Mouse (Mus musculus): ENCODE results near the gene Tet3.
A peak's percentile ranks its signal among the peaks of the same experiment; 100 is the strongest.

Gene Tet3

DNA sequence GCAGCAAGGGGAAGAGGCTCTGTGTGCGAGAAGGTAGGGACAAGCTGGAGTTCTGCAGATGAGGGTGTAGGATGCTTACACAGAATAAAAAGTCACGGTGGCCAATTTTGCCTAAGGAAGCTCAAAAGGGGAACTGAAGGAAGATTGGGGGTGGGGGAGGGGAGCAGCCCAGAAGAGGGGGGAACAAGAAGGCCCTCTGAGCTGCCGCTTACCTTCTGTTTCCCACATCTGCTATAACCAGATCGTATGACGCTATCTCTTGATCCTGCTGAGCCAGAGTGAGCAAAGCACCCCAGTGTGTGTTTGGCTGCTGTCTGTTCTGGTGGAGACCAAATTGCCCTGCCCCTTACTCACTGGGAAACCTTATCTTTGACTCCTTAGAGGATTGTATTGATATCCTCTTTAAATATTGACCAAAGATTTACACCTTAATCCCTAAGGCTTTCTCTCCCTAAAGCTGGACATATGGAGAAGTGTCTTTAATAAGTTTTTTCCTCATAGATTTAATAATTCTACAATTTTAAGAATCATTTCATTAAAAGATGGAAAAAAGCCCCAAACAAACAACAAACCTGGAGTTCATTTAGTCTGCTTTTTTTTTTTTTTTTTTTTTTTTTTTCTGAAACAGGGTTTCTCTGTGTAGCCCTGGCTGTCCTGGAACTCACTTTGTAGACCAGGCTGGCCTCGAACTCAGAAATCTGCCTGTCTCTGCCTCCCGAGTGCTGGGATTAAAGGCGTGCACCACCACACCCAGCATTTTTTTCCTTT lies 135.0 kb downstream of the Tet3 start:
- DNase-seq, result no peak

DNA sequence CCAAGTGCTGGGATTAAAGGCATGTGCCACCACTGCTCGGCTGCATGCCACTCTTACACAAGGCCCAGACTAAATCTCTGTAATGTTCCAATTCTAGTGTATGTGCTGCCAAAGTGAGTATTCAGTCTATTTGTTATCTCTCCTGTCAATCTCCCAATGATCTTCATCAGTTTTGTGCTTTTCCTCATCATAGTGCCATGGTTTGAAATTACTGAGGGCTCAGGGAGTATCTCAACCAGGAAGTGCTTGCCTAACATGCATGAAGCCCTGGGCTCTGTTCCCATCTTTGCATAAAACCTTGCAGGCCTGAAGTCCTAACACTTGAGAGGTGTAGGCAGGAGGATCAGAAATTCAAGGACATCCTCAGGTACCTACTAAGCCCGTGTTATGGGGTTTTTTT lies 136.1 kb downstream of the Tet3 start:
- no peak for DNase-seq

DNA sequence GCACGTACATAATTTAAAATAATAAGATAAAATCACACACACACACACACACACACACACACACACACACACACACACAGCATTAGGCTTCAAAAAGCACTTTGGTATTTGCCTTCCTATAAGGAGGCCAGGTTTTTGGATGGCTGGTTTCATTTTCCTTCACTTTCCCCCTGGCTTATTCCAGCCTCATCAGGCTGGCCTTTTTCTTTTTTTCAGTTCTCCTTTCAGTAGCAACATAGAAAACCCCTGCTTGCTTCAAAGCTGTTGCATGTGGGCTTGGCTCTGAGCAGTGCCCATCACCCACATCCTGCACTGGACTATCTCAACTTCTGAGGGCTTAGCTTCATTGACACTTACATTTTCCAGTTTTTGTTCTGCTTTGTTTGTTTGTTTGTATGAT lies 137.0 kb downstream of the Tet3 start:
- no peak for DNase-seq

DNA sequence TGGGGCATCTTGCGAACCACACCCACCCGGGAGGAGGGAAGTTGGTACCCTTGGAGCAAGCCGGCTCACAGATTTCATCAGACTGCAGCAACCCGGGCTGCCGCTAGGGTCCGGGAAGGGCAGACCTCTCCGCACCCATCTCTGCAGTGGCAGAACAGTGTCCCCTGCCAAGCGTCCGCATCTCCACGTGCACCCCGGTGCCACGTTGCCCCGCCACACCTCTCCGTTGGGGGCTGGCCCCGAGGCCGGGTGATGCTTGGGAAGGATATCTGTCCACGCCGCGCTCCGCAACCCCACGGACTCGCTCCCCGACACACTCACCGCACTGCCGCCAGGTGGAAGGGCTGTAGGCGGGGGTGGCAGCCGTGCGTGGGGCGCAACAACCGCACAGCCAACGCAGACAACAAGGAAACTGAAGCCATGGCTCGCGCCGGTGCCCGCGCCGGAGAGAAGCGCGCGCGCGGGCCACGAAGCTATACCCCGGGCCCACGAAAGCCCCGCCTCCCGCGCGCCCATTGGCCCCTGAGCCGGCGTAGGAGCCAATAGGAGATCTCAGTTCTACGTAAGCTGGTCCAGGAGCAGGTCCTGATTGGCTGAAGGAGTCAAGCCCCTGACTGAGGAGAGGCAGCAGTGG lies 141.7 kb downstream of the Tet3 start:
- DNase-seq, result peak; percentile 93 to 97

DNA sequence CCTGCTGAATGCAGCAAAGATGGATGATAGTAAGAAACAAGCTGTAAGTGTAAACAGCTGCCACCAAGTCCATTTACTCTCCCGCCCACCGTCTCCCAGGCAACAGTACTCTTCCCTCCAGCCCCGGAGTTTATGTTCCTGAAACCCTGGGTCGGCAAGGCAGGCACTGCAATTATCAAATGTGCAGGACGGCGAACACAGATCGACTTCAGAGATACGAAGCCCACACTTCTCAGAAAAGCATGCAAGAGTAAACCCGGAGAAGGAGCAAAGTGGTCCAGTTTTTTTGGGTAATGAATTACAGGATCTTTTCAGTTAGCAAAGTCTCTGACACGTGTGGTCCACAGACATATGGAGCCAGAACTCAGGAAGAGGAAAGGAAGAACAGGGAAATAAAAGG lies 142.9 kb downstream of the Tet3 start:
- DNase-seq, result peak in 1 of 2 experiments; percentile 56

DNA sequence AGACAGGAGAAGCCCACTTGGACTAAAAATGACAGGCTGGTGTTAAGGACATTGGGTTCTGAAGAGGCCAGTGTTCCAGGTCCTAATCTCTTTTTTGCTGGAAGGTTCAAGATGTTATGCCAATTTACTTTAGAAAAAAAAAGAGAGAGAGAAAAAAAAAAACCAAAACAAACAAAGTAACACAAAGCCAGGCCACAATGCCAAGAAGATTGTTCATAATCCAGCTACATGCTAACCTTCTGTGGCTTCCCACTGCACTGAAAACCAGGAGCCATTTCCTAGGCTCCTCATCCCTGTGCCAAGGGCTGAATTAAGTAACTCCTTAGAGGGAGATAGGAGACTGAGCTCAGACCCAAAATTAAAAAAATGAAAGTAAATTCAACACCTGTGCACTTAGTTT lies 143.6 kb downstream of the Tet3 start:
- no peak for DNase-seq

DNA sequence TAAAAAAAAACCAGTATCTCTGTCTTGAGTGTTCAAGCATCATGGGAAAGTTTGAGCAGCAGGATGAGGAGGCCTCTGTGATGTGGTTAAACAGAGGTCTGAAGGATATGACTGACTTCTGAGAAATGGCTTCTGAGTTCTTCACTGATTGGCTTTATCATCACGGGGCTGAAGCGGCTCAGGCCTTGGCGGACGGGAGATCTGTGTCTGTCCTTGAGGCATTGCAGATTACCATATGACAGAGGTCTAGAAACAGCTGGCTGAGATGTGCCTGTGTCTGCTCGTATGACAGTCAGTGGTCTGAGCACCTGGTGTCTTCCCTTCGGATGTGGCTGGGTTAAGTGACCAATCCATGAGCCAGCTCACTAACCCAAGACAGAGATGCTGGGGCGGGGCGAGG lies 146.4 kb downstream of the Tet3 start:
- no peak for DNase-seq
